Comparison of ENCODE assay signal across 15 mouse cellular contexts in genomic region chr15:79394842-79395241, GRCm38 (mm10). TPM values are rescaled to one million over a fixed set of nuclear protein-coding genes. Genes with fewer than 3 reads are reported as not detected.
DNase-seq lines count a peak whose midpoint lies in the region; ATAC-seq lines count a peak whose summit lies in the region.
"Had no signal": no experiment of that assay in that cellular context is flagged by ENCODE, and none has a peak within 500 bp of the region (broad histone marks: within the 10 kb centered on the region; RNA-seq: fewer than 3 reads in every experiment).

No protein-coding gene starts in this region.

- H3K9me3 ChIP-seq in heart, embryonic 14.5 days (ENCODE audit: control insufficient read depth, low read length), result no peaks in the 10 kb centered on the region
- no peaks in the 10 kb centered on the region for H3K9me3 ChIP-seq in limb, embryonic 15.5 days
- H3K9me3 ChIP-seq in limb, embryonic 10.5 days (replicated peaks), result no peaks in the 10 kb centered on the region
- no peaks in the 10 kb centered on the region for H3K9me3 ChIP-seq in lung, embryonic 16.5 days (ENCODE audit: control insufficient read depth, low read length)
- H3K9me3 ChIP-seq: embryonic facial prominence, embryonic 12.5 days; forebrain, embryonic 13.5 days; liver, embryonic 15.5 days; midbrain, embryonic 13.5 days had no signal

- WGBS in heart, embryonic 14.5 days, result 64% methylated on average over 4 of the region's 4 CpGs
- whole genome bisulfite sequencing in limb, embryonic 15.5 days, result 65% methylated on average over 4 of the region's 4 CpGs
- WGBS in limb, embryonic 10.5 days, result 84% methylated on average over 4 of the region's 4 CpGs
- 22% methylated on average over 4 of the region's 4 CpGs for WGBS in lung, embryonic 16.5 days

- no peak overlapping the region for H3K4me3 ChIP-seq in heart, embryonic 14.5 days (ENCODE audit: control insufficient read depth in 1 of 2, insufficient read depth in 1 of 2, low read depth in 1 of 2, low read length in 2 of 2)
- H3K4me3 ChIP-seq in limb, embryonic 15.5 days, result no peak overlapping the region
- H3K4me3 ChIP-seq in limb, embryonic 10.5 days, result no peak overlapping the region
- no peak overlapping the region for H3K4me3 ChIP-seq in lung, embryonic 16.5 days (ENCODE audit: low read length)
- H3K4me3 ChIP-seq: embryonic facial prominence, embryonic 12.5 days; forebrain, embryonic 13.5 days; liver, embryonic 15.5 days; midbrain, embryonic 13.5 days had no signal

- no peaks in the 10 kb centered on the region for H3K27me3 ChIP-seq in heart, embryonic 14.5 days (ENCODE audit: control insufficient read depth, insufficient read depth, low read length)
- no peaks in the 10 kb centered on the region for H3K27me3 ChIP-seq in limb, embryonic 15.5 days
- no peaks in the 10 kb centered on the region for H3K27me3 ChIP-seq in limb, embryonic 10.5 days (ENCODE audit: low read depth, poor library complexity, severe bottlenecking)
- no peaks in the 10 kb centered on the region for H3K27me3 ChIP-seq in lung, embryonic 16.5 days (ENCODE audit: control insufficient read depth, insufficient read depth, low read depth, low read length)
- H3K27me3 ChIP-seq: embryonic facial prominence, embryonic 12.5 days; forebrain, embryonic 13.5 days; liver, embryonic 15.5 days; midbrain, embryonic 13.5 days had no signal

- ATAC-seq in heart, embryonic 14.5 days (ENCODE audit: insufficient number of reproducible peaks, insufficient read depth, low FRiP score, low read depth), result no peak
- ATAC-seq in limb, embryonic 15.5 days (ENCODE audit: insufficient number of reproducible peaks, low FRiP score, low TSS enrichment, low read depth), result no peak
- peak; percentile 15; the same call in 1 of the 2 replicates for ATAC-seq in lung, embryonic 16.5 days (ENCODE audit: low read depth)
- ATAC-seq: forebrain, embryonic 13.5 days; midbrain, embryonic 13.5 days had no signal

- no peak overlapping the region for H3K27ac ChIP-seq in heart, embryonic 14.5 days (replicated peaks in 1 of 2; ENCODE audit: control insufficient read depth in 1 of 2, insufficient read depth in 1 of 2, low read depth in 2 of 2, low read length in 2 of 2)
- H3K27ac ChIP-seq in limb, embryonic 15.5 days, result peak overlapping the region; percentile 5; the same call in 1 of the 2 replicates
- H3K27ac ChIP-seq in limb, embryonic 10.5 days, result no peak overlapping the region
- peak overlapping the region; percentile 21; the same call in 1 of the 2 replicates for H3K27ac ChIP-seq in lung, embryonic 16.5 days (ENCODE audit: low read length)
- H3K27ac ChIP-seq: embryonic facial prominence, embryonic 12.5 days; forebrain, embryonic 13.5 days; liver, embryonic 15.5 days; midbrain, embryonic 13.5 days had no signal

- no peak for DNase-seq in heart, postnatal 14 days
- DNase-seq in limb, embryonic 10.5 days (ENCODE audit: low spot score), result no peak
- peak; percentile 78 for DNase-seq in skeletal muscle tissue, adult 2 months (ENCODE audit: low read depth, low spot score)
- no peak for DNase-seq in left cerebral cortex, adult 18-20 months (ENCODE audit: low spot score in 2 of 2)
- DNase-seq: adrenal gland, postnatal 25 days; cerebellum, postnatal 36 days; spleen, adult 18-20 months; thymus, postnatal 25 days had no signal

- peaks cover 15% of the 10 kb centered on the region; the same call in 1 of the 2 replicates for H3K36me3 ChIP-seq in heart, embryonic 14.5 days (ENCODE audit: control insufficient read depth, insufficient read depth, low read length)
- peaks cover 17% of the 10 kb centered on the region; the same call in 1 of the 2 replicates for H3K36me3 ChIP-seq in limb, embryonic 15.5 days
- peaks cover 48% of the 10 kb centered on the region for H3K36me3 ChIP-seq in limb, embryonic 10.5 days
- no peaks in the 10 kb centered on the region for H3K36me3 ChIP-seq in lung, embryonic 16.5 days (ENCODE audit: control insufficient read depth, insufficient read depth, low read length)
- H3K36me3 ChIP-seq: liver, embryonic 15.5 days had no signal

- no peak overlapping the region; the same call in 1 of the 2 replicates for H3K9ac ChIP-seq in heart, embryonic 14.5 days (ENCODE audit: low read length)
- H3K9ac ChIP-seq in limb, embryonic 15.5 days, result no peak overlapping the region
- H3K9ac ChIP-seq in lung, embryonic 16.5 days (ENCODE audit: low read length), result no peak overlapping the region
- H3K9ac ChIP-seq: embryonic facial prominence, embryonic 12.5 days; forebrain, embryonic 13.5 days; liver, embryonic 15.5 days; midbrain, embryonic 13.5 days had no signal

- H3K4me1 ChIP-seq in heart, embryonic 14.5 days (ENCODE audit: control insufficient read depth in 2 of 2, insufficient read depth in 2 of 2, low read length in 2 of 2), result peaks cover 66 to 74% of the 10 kb centered on the region in 2 experiments
- H3K4me1 ChIP-seq in limb, embryonic 15.5 days, result peaks cover 67% of the 10 kb centered on the region
- peaks cover 58% of the 10 kb centered on the region for H3K4me1 ChIP-seq in limb, embryonic 10.5 days
- peaks cover 74% of the 10 kb centered on the region for H3K4me1 ChIP-seq in lung, embryonic 16.5 days (replicated peaks; ENCODE audit: control insufficient read depth, insufficient read depth, low read length)

- intact Hi-C loops in heart, postnatal 14 days (cut with DNase I), result no loop called here

- H3K4me2 ChIP-seq in heart, embryonic 14.5 days (ENCODE audit: low read length), result 0 out of 2 replicates have a peak overlapping the region, but pooled peaks have one; percentile 47
- no peak overlapping the region for H3K4me2 ChIP-seq in limb, embryonic 15.5 days
- peak overlapping the region; percentile 40; the same call in 1 of the 2 replicates for H3K4me2 ChIP-seq in lung, embryonic 16.5 days (ENCODE audit: low read depth, low read length)
- H3K4me2 ChIP-seq: embryonic facial prominence, embryonic 12.5 days; forebrain, embryonic 13.5 days; liver, embryonic 15.5 days had no signal

RNA-seq across cellular contexts. Expression of gene Tmem184b, which starts 8.5 kb away (rescaled TPM):
- polyA plus RNA-seq in heart, embryonic 14.5 days (2014; fragmentation: Nextera tagmentation; extraction: Ambion mirVana), result 56.1 and 60.6 TPM in 2 replicates
- 10 to 100 TPM; 52.8 to 55.6 TPM for total RNA-seq in heart, postnatal 14 days (2021)
- 87.5 and 99.8 TPM in 2 replicates for polyA plus RNA-seq in limb, embryonic 15.5 days (2015; fragmentation: Nextera tagmentation; extraction: Ambion mirVana)
- polyA plus RNA-seq in limb, embryonic 10.5 days (2016; fragmentation: Nextera tagmentation; extraction: Ambion mirVana), result 63.5 and 74.8 TPM in 2 replicates
- polyA plus RNA-seq in lung, embryonic 16.5 days (2015; fragmentation: Nextera tagmentation; extraction: Ambion mirVana), result 71.1 and 78.2 TPM in 2 replicates
- 10 to 100 TPM; 71.3 to 74.8 TPM for total RNA-seq in left cerebral cortex, adult 18-20 months (2021)

RNA-seq across cellular contexts. Expression of gene Maff, which starts 48.4 kb away (rescaled TPM):
- 2.2 and 3.5 TPM in 2 replicates for polyA plus RNA-seq in heart, embryonic 14.5 days (2014; fragmentation: Nextera tagmentation; extraction: Ambion mirVana)
- 1 to 10 TPM; 6.2 to 6.9 TPM for total RNA-seq in heart, postnatal 14 days (2021)
- polyA plus RNA-seq in limb, embryonic 15.5 days (2015; fragmentation: Nextera tagmentation; extraction: Ambion mirVana), result 4.2 and 4.7 TPM in 2 replicates
- polyA plus RNA-seq in limb, embryonic 10.5 days (2016; fragmentation: Nextera tagmentation; extraction: Ambion mirVana), result 1.2 and 1.5 TPM in 2 replicates
- 5.2 and 6.5 TPM in 2 replicates for polyA plus RNA-seq in lung, embryonic 16.5 days (2015; fragmentation: Nextera tagmentation; extraction: Ambion mirVana)
- total RNA-seq in left cerebral cortex, adult 18-20 months (2021), result 1 to 10 TPM; 1.8 to 2.8 TPM

Comparison
In these comparisons a context has a peak if more than half of its experiments do, and no peak if none do; other contexts are left out.
1. H3K27ac ChIP-seq: peak in limb, embryonic 15.5 days (single experiment) and lung, embryonic 16.5 days (single experiment); none in heart, embryonic 14.5 days (0 of 2) and limb, embryonic 10.5 days (single experiment).